Mouse (Mus musculus) liver, postnatal 0 days (tissue): ENCODE results near the gene Stk39.

Experiments used
- CTCF ChIP-seq: sonication (generic); IDR thresholded peaks from 2 replicates; pipeline ENCODE4 v1.5.1; 2016; ENCODE audit warnings: antibody characterized with exemption, low read depth
- EP300 ChIP-seq: IDR thresholded peaks from 2 replicates; pipeline ENCODE4 v1.6.1; 2016; ENCODE audit warnings: antibody characterized with exemption, low read depth, mild to moderate bottlenecking

- TF ChIP-seq CTCF (no peak), EP300 (no peak)
Observed at GRCm38 (mm10) chr2:68363159-68363558, 108.9 kb downstream of the Stk39 start.
